Mouse (Mus musculus) embryonic facial prominence, embryonic 10.5 days (tissue): ENCODE data around the gene Sdk1. TPM values are rescaled to one million over a fixed set of nuclear protein-coding genes. Genes with fewer than 3 reads are reported as not detected.

Experiments used
- DNase-seq: peaks from one replicate; pipeline ENCODE4 v3.0.0-alpha.2; 2017; ENCODE audit warnings: low spot score
- H3K27ac ChIP-seq: fragments of 300-500 bp; sonication (generic); replicated peaks from 2 replicates; pipeline ENCODE4 v1.5.1; 2016; ENCODE audit warnings: mild to moderate bottlenecking
- H3K27me3 ChIP-seq: fragments of 300-500 bp; sonication (generic); replicated peaks from 2 replicates; pipeline ENCODE4 v1.6.1; 2016; ENCODE audit warnings: low read depth, mild to moderate bottlenecking; ENCODE audit not compliant: poor library complexity, severe bottlenecking
- H3K36me3 ChIP-seq: fragments of 300-500 bp; sonication (generic); replicated peaks from 2 replicates; pipeline ENCODE4 v1.6.1; 2016; ENCODE audit warnings: mild to moderate bottlenecking, moderate library complexity
- H3K4me1 ChIP-seq: fragments of 300-500 bp; sonication (generic); 2 replicates; pipeline ENCODE4 v1.6.1; 2016
- H3K4me3 ChIP-seq: fragments of 300-500 bp; sonication (generic); 2 replicates; pipeline ENCODE4 v1.5.1; 2016; ENCODE audit warnings: mild to moderate bottlenecking, moderate library complexity
- H3K9me3 ChIP-seq: fragments of 300-500 bp; sonication (generic); 2 replicates; pipeline ENCODE4 v1.6.1; 2016; ENCODE audit warnings: mild to moderate bottlenecking
- WGBS: fragments of 180-500 bp; shearing (Covaris S2); methylation state at CpG from one replicate; pipeline ENCODE4 v1.1.7; 2016; 5-methylcytosine and 5-hydroxymethylcytosine counted together
- polyA plus RNA-seq: library from polyadenylated mRNA; unstranded; fragments of >200 nt; fragmentation: Nextera tagmentation; extraction: Ambion mirVana; gene quantifications from 2 replicates; pipeline ENCODE4 v1.2.1, GENCODE M21; 2016

The Sdk1 gene
- polyA plus RNA-seq, 1 experiment from 2014 or later, result 1.1 TPM

- DNase-seq, result no peak
- Histone ChIP-seq H3K9me3 (no peaks in the 10 kb centered on the region), H3K4me1 (no peaks in the 10 kb centered on the region), H3K27ac (no peak overlapping the region), H3K4me3 (no peak overlapping the region), H3K27me3 (no peaks in the 10 kb centered on the region), H3K36me3 (no peaks in the 10 kb centered on the region)
- 66% methylated on average over 2 of the region's 2 CpGs for WGBS
Observed at GRCm38 (mm10) chr5:141281751-141282150, 40.5 kb downstream of the Sdk1 start.

GRCm38 (mm10) chr5:141289611-141290010 is 48.3 kb downstream of the Sdk1 start:
- Histone ChIP-seq H3K27me3 (no peaks in the 10 kb centered on the region), H3K9me3 (no peaks in the 10 kb centered on the region), H3K4me1 (no peaks in the 10 kb centered on the region), H3K4me3 (no peak overlapping the region), H3K36me3 (no peaks in the 10 kb centered on the region), H3K27ac (no peak overlapping the region)
- DNase-seq, result no peak

GRCm38 (mm10) chr5:141295240-141295639 is 54.0 kb downstream of the Sdk1 start:
- Histone ChIP-seq H3K4me3 (no peak overlapping the region), H3K4me1 (no peaks in the 10 kb centered on the region), H3K27ac (no peak overlapping the region), H3K27me3 (no peaks in the 10 kb centered on the region), H3K36me3 (no peaks in the 10 kb centered on the region), H3K9me3 (no peaks in the 10 kb centered on the region)
- 93% methylated on average over 7 of the region's 7 CpGs for WGBS
- DNase-seq, result no peak

- no peaks in the 10 kb centered on the region for H3K27me3 ChIP-seq
- 0 out of 2 replicates have a peak, but pooled peaks cover 8% of the 10 kb centered on the region for H3K4me1 ChIP-seq
- DNase-seq, result no peak
- no peaks in the 10 kb centered on the region for H3K9me3 ChIP-seq
- 84% methylated on average over 4 of the region's 4 CpGs for WGBS
- H3K36me3 ChIP-seq, result no peaks in the 10 kb centered on the region
- H3K4me3 ChIP-seq, result no peak overlapping the region
- no peak overlapping the region for H3K27ac ChIP-seq
Observed at GRCm38 (mm10) chr5:141302287-141302694, 61.0 kb downstream of the Sdk1 start.

GRCm38 (mm10) chr5:141303746-141304145 is 62.5 kb downstream of the Sdk1 start:
- H3K4me3 ChIP-seq, result no peak overlapping the region
- no peaks in the 10 kb centered on the region for H3K27me3 ChIP-seq
- no peaks in the 10 kb centered on the region for H3K9me3 ChIP-seq
- H3K4me1 ChIP-seq, result 0 out of 2 replicates have a peak, but pooled peaks cover 8% of the 10 kb centered on the region
- WGBS, result 58% methylated on average over 2 of the region's 2 CpGs
- no peaks in the 10 kb centered on the region for H3K36me3 ChIP-seq
- DNase-seq, result peak; percentile 11
- no peak overlapping the region for H3K27ac ChIP-seq

GRCm38 (mm10) chr5:141304706-141305105 is 63.4 kb downstream of the Sdk1 start:
- H3K27ac ChIP-seq, result no peak overlapping the region
- no peak overlapping the region for H3K4me3 ChIP-seq
- 0 out of 2 replicates have a peak, but pooled peaks cover 8% of the 10 kb centered on the region for H3K4me1 ChIP-seq
- 78% methylated on average over 2 of the region's 2 CpGs for WGBS
- no peaks in the 10 kb centered on the region for H3K36me3 ChIP-seq
- H3K9me3 ChIP-seq, result no peaks in the 10 kb centered on the region
- DNase-seq, result no peak
- H3K27me3 ChIP-seq, result no peaks in the 10 kb centered on the region

- 81% methylated on average over 1 of the region's 1 CpGs for WGBS
- H3K36me3 ChIP-seq, result no peaks in the 10 kb centered on the region
- DNase-seq, result no peak
- H3K4me1 ChIP-seq, result no peaks in the 10 kb centered on the region
- no peak overlapping the region for H3K27ac ChIP-seq
- H3K9me3 ChIP-seq, result no peaks in the 10 kb centered on the region
- H3K4me3 ChIP-seq, result no peak overlapping the region
- H3K27me3 ChIP-seq, result no peaks in the 10 kb centered on the region
Observed at GRCm38 (mm10) chr5:141310641-141311040, 69.4 kb downstream of the Sdk1 start.

GRCm38 (mm10) chr5:141311801-141312200 is 70.5 kb downstream of the Sdk1 start:
- 78% methylated on average over 2 of the region's 2 CpGs for WGBS
- no peak overlapping the region for H3K27ac ChIP-seq
- H3K4me3 ChIP-seq, result no peak overlapping the region
- DNase-seq, result no peak
- no peaks in the 10 kb centered on the region for H3K36me3 ChIP-seq
- no peaks in the 10 kb centered on the region for H3K9me3 ChIP-seq
- H3K4me1 ChIP-seq, result no peaks in the 10 kb centered on the region
- H3K27me3 ChIP-seq, result no peaks in the 10 kb centered on the region

- no peaks in the 10 kb centered on the region for H3K9me3 ChIP-seq
- H3K4me3 ChIP-seq, result no peak overlapping the region
- H3K27ac ChIP-seq, result no peak overlapping the region
- WGBS, result 91% methylated on average over 4 of the region's 4 CpGs
- H3K27me3 ChIP-seq, result no peaks in the 10 kb centered on the region
- no peak for DNase-seq
- no peaks in the 10 kb centered on the region for H3K36me3 ChIP-seq
- no peaks in the 10 kb centered on the region for H3K4me1 ChIP-seq
Observed at GRCm38 (mm10) chr5:141312305-141312704, 71.0 kb downstream of the Sdk1 start.

GRCm38 (mm10) chr5:141317095-141317494 is 75.8 kb downstream of the Sdk1 start:
- Histone ChIP-seq H3K27me3 (no peaks in the 10 kb centered on the region), H3K36me3 (no peaks in the 10 kb centered on the region), H3K27ac (no peak overlapping the region), H3K4me3 (no peak overlapping the region), H3K9me3 (no peaks in the 10 kb centered on the region), H3K4me1 (no peaks in the 10 kb centered on the region)
- 86% methylated on average over 4 of the region's 4 CpGs for WGBS
- DNase-seq, result no peak

- Histone ChIP-seq H3K4me1 (no peaks in the 10 kb centered on the region), H3K27ac (no peak overlapping the region), H3K9me3 (no peaks in the 10 kb centered on the region), H3K36me3 (no peaks in the 10 kb centered on the region), H3K27me3 (no peaks in the 10 kb centered on the region), H3K4me3 (no peak overlapping the region)
- no peak for DNase-seq
- 90% methylated on average over 4 of the region's 4 CpGs for WGBS
Observed at GRCm38 (mm10) chr5:141324910-141325309, 83.6 kb downstream of the Sdk1 start.

- 86% methylated on average over 4 of the region's 4 CpGs for WGBS
- Histone ChIP-seq H3K36me3 (no peaks in the 10 kb centered on the region), H3K9me3 (no peaks in the 10 kb centered on the region), H3K27me3 (no peaks in the 10 kb centered on the region), H3K4me3 (no peak overlapping the region), H3K4me1 (0 out of 2 replicates have a peak, but pooled peaks cover 6% of the 10 kb centered on the region), H3K27ac (0 out of 2 replicates have a peak overlapping the region, but pooled peaks have one; percentile 14)
- DNase-seq, result no peak
Observed at GRCm38 (mm10) chr5:141344376-141344775, 103.1 kb downstream of the Sdk1 start.

- H3K27ac ChIP-seq, result no peak overlapping the region
- H3K4me1 ChIP-seq, result 0 out of 2 replicates have a peak, but pooled peaks cover 6% of the 10 kb centered on the region
- DNase-seq, result no peak
- no peaks in the 10 kb centered on the region for H3K27me3 ChIP-seq
- WGBS, result 59% methylated on average over 5 of the region's 5 CpGs
- H3K4me3 ChIP-seq, result no peak overlapping the region
- no peaks in the 10 kb centered on the region for H3K9me3 ChIP-seq
- H3K36me3 ChIP-seq, result no peaks in the 10 kb centered on the region
Observed at GRCm38 (mm10) chr5:141345476-141345875, 104.2 kb downstream of the Sdk1 start.

- no peaks in the 10 kb centered on the region for H3K36me3 ChIP-seq
- 25% methylated on average over 2 of the region's 2 CpGs for WGBS
- no peak overlapping the region for H3K27ac ChIP-seq
- no peaks in the 10 kb centered on the region for H3K9me3 ChIP-seq
- no peaks in the 10 kb centered on the region for H3K27me3 ChIP-seq
- H3K4me3 ChIP-seq, result no peak overlapping the region
- no peak for DNase-seq
- peaks cover 11% of the 10 kb centered on the region for H3K4me1 ChIP-seq
Observed at GRCm38 (mm10) chr5:141362676-141363075, 121.4 kb downstream of the Sdk1 start.
